Mouse (Mus musculus): ENCODE measurements at regions not wholly inside any gene's neighbourhood (a gene's known extent, or its start where the extent isn't known, plus 50 kb on each side); places are given as distances from the start of the nearest gene placed in this dataset.

DNA sequence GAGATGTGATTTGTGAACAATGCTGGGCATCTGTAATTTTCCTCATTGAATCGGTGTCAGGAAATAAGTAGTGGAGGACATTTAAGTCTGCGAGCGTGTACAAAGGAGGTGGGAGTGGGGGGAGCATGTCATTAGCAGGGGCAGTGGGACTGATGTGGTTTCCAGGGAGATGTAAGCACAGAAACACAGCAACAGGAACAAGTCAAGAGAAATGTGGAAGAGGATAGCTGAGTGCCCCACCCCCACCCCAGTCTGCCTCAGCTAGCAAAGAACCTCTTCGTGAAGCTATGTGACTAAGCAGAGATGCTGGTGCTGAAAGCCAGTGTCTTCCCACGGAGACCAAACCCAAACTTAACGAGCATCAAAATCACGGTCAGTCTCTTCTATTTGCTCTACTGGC, 151.9 kb downstream of the Drd1 start:
- in situ Hi-C loops (cut with MboI, MseI), result no loop called here

DNA sequence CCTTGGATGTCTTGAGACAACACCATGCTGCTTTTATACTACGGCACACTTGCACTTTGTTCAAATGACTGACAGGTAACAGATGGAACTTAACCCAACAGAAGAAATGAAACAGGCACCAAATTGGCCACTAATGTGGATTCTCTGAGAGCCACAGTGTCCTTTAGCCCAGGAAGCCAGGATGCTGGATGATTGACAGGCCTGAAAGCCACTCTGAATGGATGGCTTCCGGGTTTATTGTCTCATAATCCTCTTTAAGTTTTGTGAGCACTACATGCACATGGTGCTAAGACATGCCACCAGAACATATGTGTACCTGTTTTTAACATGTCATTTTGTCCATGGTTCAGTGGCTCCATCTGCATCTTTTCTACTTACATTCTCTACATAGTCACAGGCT, 152.7 kb downstream of the Drd1 start:
- in situ Hi-C loops (cut with MboI, MseI), result no loop called here

DNA sequence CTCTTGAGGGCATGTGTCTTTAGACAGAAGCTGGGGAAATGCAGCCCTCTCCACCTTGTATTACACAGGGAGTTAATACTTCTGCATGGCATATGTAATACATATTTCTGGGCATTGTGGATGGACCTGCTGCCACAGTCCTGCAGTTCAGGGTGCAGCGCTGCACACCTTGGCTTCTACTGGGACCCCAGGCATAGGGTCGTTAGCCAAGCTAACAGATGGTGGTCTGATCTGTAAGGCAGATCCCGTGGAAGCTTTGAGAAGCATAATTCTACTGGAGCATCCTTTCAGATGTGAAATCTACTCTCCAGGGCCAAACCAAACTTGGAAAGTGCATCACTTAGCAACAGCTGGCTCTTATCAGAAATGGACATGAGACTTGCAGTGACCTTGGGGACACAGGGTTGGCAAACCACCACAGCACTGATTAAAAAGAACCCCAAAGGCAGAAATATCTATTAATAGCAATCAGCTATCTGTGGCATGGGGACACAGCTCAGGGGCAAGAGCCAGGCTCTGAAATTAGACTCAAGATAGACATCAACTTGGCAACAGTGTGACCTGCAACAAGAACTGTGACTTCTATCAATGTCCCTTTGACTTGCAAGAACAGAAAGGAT, 155.0 kb downstream of the Drd1 start:
- in situ Hi-C loops (cut with MboI, MseI), result no loop called here

DNA sequence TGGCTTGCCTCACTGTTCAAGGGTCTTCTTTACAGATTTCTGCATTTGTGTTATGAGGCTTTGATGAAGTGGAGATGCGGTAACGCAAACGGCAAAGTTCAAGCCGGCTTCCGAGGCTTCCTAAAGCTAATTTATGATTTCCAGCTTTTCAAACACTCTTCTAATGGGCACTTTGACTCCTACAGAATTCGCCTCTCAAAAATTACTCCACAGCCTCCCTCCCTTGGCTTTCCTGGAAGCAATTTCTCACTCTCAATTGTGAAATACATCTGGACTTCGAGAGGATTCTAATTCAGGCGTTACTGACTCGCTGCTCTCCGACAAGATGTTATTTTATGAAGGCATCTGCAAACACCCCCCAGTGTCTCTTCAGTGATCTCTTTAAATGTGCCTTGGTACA, 157.2 kb downstream of the Drd1 start:
- in situ Hi-C loops (cut with MboI, MseI), result no loop called here

DNA sequence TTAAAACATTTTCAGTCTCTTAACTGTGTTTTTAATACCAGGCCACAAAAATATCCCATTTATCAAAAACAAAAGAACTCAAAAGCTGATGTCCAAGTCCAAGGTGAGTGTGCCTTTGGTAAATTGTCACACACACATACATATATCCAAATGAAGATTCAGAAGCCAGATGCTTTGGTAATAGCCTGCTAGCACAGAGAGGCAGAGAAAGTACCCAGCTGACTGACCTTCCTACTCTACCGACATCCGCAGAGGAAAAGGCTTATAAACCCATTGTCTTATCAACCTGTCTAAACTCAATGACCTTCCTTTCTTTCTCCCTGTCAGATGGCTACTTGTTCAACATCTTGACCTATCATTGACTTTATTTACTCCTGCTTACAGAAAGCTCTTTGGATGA, 158.3 kb downstream of the Drd1 start:
- in situ Hi-C loops (cut with MboI, MseI), result no loop called here

DNA sequence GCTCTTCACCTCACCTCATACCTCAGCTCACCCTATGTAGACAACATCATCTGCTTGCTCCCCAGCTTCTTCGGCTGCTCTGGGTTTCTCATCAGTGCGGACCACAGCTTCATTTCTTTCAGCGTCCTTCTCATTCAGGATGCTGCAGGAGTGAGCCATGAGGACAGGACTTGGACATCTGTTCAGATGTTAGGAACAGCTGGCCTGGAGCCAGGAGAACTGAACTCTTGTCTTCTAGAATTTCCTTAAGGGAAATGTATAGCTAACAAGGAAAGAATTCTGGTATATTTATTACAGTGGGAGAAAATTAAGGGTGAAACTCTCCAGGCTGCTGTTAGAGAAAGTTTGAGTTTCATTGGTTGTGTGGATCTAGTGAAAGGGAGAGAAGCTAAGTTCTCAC, 167.1 kb downstream of the Drd1 start:
- in situ Hi-C loops (cut with MboI, MseI), result no loop called here

DNA sequence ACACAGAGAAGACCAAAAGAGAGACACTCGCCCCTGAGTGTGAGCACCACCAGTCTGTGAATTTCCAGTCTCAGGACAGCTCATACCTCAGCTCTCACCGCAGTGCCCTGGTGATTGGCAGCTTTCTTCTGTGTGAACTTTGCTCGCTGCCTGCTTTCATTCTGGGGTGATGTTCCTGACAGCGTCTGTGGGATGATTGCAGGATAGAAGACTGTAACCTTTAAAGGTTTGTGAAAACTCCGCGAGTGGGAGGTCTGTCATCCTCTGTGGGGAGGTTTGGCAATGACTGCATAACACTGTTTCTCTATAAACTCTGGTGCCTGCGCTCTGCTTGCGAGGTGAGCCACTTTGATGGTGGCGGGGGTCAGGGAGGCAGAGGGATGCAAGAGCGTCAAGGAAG, 169.7 kb downstream of the Drd1 start:
- in situ Hi-C loops (cut with MboI, MseI), result no loop called here

DNA sequence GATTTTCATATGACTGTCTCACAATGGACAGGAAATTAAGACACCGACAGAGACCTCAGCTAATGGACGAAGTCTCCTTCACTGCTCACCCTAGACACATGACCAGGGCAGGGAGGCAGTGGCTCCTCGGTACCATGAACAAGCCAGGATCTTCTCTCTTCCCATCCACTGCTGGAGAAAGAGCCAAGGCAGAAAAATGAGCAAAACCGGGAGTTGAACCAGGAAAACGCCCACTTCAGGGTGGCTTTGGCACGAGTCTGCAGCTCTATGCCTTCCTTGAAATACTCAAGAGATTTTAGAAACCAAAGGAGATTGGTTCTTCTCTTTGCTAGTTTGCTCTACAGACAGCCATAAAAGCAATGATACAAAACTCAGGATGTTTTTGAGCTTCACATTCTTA, 172.3 kb downstream of the Drd1 start:
- in situ Hi-C loops (cut with MboI, MseI), result no loop called here

DNA sequence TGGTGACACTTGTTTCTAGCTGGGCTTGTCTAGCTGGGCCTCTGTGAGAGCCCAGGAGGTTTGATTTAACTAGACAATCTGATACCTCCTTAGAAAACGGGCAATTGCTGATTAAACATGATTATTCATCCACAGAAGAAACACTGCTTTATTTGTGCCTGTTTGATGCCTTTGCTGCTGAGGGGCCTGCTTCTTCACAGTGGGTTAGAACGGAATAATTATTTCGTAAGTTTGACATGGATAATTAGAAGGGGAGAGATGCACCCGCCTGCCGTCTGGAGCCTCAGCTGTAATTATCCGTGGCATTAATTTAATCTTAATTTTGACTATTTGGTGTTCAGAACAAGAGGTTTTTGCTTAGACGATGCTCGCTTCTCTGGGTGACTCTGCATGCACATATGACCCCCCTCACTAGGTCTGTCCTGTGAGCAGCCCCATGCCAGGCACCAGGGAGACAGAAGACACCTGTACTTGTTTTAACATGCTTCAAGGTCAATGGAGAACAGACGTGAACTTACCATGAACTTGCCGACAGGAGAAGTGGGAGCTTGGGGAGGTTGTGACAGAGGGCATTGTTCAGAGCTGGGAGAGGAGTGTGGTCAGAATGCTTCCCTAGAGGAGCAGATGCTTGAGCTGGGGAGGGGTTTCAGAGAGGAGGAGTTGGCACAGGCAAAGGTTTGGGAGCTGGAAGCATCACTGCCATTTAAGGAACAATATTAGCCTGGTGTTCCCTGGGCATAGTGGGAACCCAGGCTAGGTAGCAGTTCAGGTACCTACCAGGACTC, 174.8 kb downstream of the Drd1 start:
- in situ Hi-C loops (cut with MboI, MseI), result no loop called here

DNA sequence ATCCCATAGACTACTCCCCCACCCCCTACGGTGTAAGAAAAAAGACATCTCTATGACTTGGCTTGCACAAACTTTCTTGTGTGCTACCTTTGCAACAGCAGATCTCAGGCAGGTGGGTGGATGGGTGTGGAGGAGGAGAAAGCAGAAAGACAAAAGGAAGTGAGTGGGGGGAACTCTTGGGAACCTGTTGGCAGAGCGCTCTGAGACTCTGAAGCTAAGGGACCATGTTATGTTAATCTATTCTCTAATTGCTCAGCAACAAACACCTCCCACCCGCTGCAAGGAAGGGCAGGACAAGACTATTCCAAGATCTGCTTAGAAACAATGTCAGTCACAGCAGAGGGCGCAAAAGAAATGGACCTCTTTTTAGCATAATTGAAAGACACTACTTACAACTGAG, 180.0 kb downstream of the Drd1 start:
- in situ Hi-C loops (cut with MboI, MseI), result no loop called here

DNA sequence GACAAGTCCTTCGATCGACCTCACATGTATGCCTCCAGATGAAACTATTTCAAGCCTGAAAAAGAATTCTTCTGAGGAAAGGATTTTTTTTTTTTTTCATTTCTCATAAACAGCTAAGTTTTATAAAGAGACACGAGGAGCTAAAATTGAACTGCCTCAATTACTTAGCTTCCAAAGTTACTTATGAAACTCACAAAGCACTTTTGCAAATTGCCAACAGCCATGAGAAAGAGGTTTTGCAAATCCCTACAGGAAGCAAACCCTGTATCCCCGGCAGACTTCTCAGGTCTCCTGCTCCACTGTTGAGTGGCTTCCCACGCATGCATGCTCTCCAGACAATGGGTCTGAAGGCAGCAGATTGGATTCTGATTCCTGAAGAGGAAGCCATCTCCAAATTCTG, 190.2 kb downstream of the Drd1 start:
- in situ Hi-C loops (cut with MboI, MseI), result no loop called here

DNA sequence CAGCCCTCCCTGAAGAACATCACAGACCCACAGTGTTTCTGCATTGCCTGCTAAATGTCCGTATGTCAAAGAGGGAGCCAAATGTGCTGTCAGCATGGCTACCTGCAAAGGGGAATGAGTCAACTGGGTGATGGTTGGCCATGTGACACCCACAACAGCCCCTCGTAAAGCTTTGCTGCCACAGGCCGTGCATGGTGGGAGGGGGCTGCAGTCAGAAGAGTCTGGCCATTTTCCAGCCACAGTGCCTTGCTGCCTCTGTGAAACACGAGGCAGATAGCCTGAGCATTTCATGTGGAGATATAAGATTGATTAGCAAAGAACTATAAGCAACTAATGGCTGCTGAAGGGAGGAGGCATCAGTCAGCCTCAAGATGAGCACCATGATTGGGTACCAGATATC, 193.2 kb downstream of the Drd1 start:
- in situ Hi-C loops (cut with MboI, MseI), result no loop called here

DNA sequence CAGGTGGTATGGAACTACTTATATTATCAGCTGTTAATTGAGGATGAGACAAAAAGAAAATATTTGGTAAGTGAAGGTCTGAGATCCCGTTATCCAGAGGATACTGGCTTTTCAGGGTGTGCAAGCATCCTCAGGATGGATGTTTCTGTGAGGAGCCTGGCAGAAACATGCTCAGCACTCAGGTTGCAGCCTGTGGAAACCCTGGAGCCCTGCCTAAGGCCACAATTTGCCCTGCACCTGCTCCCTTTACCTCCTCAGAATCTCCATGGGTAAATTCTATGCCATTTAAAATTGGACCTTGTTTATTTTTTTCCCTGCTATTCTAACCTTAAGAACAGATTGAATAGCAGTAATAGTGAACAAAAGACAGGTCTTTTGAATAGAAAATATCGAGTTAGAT, 201.3 kb downstream of the Drd1 start:
- in situ Hi-C loops (cut with MboI, MseI), result no loop called here

DNA sequence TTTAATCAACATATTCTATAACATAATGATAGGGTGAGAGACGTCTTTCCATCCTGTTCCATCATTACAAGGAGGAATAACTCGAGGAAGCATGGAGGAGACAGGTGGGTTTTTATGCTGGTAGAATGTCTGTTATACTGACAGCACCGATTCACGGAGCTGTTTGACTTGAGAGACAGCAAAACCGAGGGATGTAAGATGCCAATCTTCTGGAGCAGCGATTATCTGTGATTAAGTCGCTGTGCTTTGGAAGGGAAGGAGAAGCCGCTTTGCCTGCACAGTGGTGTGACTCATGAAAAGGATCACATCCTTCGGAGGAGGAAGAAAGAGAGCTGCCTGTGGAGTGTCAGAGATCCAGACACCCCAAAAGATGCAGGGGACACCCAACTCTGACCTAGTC, 205.4 kb downstream of the Drd1 start:
- in situ Hi-C loops (cut with MboI, MseI), result no loop called here

DNA sequence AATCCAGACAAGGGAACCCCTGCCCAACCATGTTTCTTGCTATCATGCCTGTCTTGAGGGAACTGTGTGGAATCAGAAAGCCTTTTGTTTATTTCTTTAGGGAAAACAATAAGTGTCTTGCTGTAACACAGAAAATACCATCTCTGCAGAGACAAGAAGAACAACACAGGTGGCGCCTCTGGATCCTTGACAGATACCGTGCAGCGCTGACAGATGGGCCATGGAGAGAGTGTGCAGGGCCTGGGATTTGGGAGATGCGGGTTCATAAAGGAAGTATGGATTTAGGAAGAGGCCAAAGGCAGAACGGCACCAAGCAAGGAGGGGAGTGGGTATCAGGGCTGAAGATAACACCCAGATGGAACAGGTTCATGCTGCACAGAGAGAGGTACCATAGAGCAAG, 209.3 kb downstream of the Drd1 start:
- in situ Hi-C loops (cut with MboI, MseI), result no loop called here

DNA sequence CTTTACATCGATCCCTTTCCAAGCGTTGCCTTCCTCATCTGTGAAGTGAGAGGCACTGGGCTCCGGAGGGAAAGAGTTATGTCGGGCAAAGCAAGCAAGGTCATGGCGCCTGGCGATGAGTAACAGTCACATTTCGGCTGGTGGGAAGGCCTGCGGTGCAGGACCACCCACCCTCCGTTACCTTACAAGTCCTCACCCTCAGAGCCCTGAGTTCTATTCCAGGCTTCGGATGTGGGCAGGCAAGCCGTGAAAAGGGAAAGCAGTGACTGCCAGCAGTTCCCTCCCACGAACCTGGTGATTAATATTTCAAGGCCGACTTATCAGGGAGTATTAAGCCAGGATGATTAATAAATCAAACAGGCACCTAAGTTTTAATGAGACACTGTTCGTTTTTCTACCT, 209.7 kb downstream of the Drd1 start:
- in situ Hi-C loops (cut with MboI, MseI), result no loop called here

DNA sequence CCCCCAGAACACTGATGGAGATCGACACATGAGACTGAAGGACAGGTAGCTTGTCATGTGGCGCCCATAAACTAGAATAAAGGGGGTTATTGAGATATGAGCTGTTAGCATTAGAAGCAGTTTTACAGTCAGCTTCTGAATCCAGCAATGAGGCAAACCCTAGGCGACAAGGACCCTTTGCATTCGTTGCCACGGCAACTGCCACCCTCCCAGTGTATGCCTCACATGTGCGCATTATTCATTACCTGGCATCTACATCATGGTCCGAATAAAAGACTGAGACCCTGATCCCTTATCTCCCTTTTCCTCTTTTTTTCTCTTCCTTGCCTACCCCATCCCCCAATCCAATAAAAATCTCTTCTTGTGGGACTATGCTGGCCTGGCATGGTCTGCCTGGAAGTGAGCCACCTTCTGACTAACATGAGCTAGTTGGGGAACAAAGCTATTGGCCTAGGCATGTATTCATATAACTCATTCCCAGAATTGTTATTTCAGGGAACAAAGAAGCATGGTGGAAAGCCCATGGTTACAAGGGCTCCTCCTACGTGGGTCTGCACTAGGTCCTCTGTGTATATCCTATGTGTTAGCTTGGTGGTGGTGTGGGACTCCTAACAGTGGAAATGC, 229.4 kb downstream of the Drd1 start:
- in situ Hi-C loops (cut with MboI, MseI), result no loop called here

DNA sequence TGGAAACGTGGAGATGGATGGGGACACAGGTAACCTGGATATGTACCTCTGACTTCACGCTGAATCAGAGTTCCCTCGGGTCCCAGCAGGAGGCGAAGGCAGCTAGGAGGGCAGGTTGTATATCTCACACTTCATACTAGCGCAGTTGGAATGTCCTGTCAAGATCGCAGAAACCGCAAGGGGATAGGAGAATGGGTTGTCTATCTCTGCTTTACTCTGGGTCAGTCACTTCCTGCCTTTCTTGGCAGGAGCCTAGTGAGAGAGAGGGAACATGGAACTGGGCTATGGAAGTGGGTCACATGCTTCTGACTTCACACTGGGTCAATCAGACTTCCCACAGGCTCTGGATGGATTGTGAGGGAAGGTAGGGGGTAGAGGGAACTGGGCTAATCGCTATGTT, 233.4 kb downstream of the Drd1 start:
- in situ Hi-C loops (cut with MboI, MseI), result no loop called here

DNA sequence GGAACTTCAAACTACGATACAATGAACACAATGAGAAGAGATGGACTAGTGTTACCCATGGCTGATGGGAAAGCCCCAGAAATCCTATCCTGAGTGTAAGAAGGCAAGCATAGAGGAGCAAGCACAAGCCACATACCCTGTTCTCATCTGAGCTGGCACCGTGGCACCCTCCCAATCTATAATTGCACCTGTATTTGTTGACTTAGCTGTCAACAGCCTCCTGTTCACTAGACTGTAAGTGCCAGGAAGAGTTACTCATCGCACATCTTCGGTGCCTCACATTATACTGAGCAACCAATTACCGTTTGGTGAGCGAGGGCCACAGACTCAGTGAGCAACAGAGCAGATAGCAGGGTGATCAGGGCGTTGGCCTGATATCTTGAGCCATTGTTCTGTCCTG, 239.9 kb downstream of the Drd1 start:
- in situ Hi-C loops (cut with MboI, MseI), result no loop called here

DNA sequence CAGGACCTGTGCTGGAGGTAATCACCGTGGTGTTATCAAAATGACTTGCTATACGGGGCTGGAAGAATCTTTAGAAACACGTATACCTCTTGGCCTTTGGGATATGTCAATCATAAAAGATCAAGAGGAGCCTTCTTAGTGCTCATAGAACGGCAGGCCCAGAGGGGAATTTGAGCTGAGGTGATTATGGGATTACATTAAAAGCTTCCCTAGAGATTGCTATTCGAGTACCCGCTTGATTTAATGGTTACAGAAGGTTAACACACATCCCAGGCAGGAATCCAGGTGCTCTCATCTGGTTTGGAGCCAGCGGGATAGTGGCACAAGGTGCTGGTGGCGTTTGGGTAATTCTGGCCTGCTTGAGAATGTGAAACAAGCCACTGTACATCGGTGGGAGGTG, 241.4 kb downstream of the Drd1 start:
- in situ Hi-C loops (cut with MboI, MseI), result no loop called here

DNA sequence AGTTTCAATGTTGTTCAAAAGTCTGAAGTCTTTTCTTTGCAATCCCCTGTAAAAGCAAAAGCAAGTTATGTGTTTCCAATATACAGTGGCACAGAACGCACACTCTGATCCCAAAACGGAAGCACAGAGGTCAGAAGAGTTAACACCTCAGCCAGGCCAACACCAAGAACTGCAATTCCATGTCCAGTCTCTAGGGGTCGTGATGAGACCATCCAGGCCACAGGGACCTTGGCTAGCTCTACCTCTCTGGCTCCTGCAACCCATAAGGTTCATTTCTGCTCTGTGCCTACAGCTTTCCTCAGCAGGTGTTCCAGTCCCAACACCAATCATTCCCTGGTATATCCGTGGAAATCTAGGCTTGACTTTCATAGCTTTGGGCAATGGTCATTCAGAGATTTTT, 243.6 kb downstream of the Drd1 start:
- in situ Hi-C loops (cut with MboI, MseI), result no loop called here

DNA sequence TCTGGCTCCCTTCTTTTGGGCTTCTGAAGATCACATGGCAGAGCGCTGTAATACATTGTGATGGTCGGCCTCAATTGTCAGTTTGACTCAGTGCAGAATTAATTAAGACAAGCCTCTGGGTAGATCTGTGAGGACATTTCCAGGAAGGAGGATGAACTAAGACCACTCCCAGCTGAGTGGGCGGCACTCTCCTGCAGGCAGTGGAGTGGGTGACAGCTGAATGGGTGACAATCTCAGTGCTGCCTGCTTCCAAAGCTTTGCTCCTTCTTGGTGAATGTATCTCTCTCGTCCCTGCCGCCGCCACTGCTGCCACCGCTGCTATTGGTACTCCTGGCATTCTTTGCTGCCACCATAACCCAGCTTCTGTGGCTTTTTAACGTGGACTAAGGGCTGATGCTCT, 244.4 kb downstream of the Drd1 start:
- in situ Hi-C loops (cut with MboI, MseI), result no loop called here

DNA sequence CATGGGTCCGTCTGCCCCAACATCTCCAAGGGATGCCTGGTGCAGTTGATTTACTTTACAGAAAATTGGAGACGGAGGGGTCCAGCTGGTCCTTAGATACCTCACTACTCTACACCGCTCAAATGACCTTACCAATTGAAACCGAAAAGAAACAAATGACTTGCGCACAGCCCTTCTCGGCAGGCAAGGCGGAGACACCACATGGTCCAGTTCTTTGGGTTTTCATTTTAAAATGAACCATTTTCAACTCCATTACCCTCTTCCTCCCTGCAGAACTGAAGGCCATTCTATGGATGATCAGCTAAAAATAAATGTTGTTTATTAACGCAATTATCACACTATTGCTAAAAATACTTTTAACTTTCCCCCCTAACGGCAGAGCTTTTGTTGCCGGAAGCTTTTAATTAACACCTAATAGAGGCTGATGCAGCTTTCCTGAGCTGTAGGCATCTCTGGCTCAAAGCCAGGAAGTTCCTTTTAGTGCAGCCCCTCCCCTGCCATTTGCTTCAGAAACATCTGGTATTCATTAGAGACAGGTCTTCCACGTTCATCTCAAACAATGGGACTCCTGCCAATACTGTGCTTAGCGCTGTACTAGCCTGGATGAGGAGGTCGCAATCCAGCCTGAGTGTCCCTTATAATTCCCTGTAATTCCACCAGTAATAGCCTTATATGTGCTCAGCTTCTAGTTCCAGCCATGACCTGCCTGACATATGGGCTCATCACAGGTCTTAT, 247.5 kb downstream of the Drd1 start:
- in situ Hi-C loops (cut with MboI, MseI), result no loop called here
